Mouse (Mus musculus): ENCODE data around the gene Fxyd4. TPM values are rescaled to one million over a fixed set of nuclear protein-coding genes. Genes with fewer than 3 reads are reported as not detected.

Fxyd4 gene
- polyA plus RNA-seq, 1 experiment, result not detected

DNA sequence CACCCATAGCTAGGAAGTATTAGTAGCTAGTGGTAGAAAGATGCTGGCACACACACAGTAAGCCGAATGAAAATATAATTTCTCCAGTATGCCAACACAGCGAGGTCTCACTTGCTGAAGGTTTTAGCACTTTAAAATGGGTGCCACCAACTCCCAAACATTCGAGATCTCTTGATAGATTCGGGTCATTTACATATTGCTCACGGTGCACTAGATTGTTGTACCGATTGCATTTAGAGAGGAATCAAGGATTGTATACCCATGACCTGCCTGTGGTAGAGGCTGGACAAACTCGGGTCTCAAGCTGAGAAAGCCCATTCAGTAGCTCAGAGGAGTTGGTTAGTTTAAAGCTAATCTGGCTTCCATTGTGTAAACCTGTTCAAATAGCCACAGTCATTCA is 9.5 kb downstream of the Fxyd4 start:
- TF ChIP-seq GATA1 (IDR thresholded peaks at IDR 0.05; ENCODE audit: low read length), result no peak

DNA sequence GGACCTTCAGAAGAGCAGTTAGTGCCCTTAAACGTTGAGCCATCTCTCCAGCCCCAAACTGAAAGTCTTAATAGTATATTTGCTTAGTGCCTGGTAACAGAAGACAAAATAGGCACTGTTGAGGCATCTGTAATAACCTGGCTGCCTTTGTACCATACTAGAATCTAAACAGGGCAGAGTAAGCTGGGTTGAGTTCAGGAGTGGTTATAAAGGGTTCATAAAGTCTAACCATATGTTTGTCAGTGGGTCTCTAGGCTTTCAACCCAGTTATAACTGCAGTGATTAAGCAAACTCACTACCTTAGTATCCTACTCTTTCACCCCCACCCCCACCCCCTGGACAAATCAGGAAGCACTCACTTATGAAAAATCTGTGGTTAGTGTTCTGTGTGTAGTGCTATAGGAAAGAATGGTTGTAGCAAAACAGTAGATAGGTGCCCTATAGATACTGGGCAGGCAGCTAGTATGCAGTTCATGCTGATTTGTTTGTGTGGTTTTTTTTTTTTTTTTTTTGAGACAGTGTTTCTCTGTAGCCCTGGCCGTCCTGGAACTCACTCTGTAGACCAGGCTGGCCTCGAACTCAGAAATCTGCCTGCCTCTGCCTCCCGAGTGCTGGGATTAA is 10.5 kb downstream of the Fxyd4 start:
- TF ChIP-seq GATA1 (IDR thresholded peaks at IDR 0.05; ENCODE audit: low read length), result no peak

DNA sequence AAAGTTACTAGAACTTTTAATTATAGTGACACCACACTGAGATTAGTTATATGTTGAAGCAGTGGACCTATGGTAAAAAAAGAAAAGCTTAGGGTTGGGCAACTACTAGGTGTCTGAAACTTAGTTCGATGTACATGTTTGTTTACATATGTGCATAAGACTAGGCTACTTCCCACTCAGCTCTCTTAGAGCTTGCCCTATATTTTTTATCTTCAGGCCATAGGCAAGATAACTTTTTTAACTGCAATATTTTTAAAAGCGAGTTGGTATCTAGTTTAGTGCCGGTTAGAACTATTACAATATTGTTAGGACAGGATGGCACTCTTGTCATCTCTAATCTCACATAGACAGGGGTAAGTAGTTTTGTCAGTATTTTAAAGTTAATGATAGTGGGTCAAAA is 15.5 kb downstream of the Fxyd4 start:
- TF ChIP-seq GATA1 (IDR thresholded peaks at IDR 0.05; ENCODE audit: low read length), result no peak

DNA sequence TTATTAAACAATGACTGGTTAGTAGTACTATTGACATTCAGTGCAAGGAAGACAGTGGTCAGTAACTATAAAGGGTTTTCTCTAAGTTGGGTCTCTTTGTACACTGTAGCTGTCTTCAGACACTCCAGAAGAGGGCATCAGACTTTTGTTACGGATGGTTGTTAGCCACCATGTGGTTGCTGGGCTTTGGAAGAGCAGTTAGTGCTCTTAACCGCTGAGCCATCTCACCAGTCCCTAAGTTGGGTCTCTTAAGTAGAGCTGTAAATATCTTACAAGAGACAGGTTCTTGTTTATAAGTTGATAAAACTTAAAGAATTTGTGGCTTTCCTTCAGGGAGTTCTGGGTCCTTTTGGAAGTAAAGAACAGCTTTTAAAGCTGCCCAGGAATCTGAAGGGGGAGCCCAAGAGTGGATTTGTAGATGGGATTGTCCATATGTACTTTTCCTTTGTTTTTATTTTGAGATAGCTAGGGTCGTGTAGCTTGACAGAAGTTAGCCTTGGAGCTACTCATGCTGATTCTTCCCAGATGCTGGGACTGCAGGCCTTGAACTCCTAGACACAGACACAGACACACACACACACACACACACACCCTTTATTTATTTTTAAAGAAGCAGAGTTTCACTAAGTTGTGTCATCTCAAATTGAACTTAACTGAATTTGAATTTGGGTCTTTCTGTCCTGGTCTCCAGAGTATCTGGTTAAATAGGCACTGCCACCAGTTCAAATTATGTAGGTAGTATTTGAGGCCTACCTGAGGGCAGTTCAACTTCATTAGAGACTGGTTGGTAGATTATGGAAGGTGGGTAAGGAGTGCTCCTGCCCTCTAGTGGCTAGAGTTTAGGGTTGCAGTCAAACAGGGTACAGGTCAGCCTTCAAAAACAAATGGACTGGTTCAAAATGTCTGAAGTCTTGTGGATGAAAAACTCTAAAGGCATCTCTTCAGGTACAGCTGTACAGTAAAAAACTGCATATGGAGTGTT is 16.5 kb downstream of the Fxyd4 start:
- no peak for TF ChIP-seq GATA1 (IDR thresholded peaks at IDR 0.05; ENCODE audit: low read length)

DNA sequence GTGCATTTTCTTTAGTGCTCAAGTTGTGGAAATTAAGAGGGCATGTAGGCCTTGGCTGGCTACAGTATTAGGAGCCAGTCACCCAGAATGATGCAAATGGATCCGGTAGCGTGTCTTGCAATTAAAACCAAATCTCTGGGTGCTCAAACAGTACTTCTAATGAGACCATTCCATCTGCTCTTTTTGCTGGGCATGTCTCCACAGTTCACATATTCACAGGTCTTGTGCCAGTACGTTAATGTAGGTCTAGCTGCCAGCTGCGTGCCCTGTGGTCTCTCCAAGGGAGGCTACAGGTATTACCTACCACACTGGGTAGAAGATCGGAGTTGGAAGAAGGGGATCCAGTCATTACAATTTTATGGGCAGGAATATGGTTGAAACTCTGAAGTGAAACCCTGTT is 19.4 kb downstream of the Fxyd4 start:
- TF ChIP-seq GATA1 (IDR thresholded peaks at IDR 0.05; ENCODE audit: low read length), result no peak

DNA sequence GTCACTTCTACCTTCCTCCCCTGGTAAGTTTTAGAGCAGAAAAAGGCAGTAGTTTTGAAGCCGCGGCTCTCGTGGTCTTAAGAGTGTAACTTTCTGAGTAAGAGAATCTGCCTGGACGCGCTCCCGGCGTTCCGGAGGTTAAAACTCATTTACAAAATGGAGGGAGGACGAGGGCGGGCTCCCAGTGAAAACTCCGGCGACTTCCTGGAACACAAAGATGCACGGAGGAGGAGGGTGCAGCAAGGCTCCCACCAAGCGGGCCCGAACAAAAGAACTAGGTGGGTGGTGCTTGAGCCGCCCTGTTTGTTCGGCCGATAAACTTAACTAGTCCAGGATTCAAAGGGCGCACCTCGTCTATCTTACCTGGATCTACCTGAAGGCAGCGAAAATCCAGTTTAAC is 19.9 kb downstream of the Fxyd4 start:
- no peak for TF ChIP-seq GATA1 (IDR thresholded peaks at IDR 0.05; ENCODE audit: low read length)

DNA sequence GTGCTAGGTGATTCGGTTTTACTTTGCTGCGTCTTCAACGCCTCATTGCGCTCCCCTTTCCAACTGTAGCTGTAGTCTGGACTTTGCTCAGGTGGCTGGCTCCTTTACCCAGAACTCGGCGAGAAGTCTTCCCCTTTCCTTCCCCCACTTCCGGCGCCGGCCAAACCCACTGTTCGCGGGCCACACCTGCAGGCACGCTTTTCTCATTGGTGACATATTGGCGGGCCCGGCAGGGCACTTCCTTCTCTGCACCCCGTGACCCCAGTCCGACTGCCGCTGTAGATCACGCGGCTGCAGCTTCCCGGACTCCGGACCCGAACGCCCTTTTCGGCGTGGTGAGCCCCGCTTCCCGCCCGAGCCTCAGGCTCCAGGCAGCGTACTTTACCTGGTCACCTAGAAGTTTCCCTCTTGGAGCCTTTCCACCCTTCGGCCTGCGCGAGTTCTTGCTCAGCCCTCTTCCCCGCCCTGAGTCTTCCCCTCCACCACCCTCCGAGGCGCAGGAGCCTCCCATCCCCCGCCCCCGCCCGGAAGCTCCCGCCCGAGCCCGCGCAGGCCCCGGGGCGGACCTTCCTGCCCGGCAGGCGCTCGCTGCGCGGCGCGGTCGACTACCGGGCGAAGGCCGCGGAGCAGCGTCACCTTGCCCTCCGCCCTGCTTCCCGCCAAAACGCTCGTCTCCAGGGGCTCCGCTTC is 20.6 kb downstream of the Fxyd4 start:
- no peak for TF ChIP-seq GATA1 (IDR thresholded peaks at IDR 0.05; ENCODE audit: low read length)

DNA sequence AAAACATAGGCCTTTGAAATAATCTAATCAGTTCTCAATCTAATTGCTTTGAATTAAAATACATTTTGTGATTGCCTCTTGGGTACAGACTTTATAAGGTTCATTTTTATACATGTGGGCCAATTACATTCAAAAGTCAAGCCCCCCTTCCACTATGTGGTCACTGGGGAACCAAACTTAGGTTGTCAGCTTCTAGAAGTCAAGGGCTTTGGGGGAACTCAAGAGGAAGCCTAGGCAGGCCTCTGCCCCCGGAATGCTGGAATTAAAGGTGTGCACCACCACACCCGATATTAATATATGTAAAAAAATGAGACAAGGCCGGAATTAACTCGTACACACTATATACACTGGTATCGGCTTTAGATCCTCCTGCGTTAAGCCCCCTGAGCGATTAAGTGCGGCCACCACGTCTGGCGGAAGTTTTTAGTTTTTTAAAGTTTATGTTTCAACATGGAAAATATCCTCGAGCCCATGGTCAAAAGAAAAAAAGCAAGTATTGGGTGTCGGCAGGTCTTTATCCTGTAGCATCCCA is 21.2 kb downstream of the Fxyd4 start:
- no peak for TF ChIP-seq GATA1 (IDR thresholded peaks at IDR 0.05; ENCODE audit: low read length)

DNA sequence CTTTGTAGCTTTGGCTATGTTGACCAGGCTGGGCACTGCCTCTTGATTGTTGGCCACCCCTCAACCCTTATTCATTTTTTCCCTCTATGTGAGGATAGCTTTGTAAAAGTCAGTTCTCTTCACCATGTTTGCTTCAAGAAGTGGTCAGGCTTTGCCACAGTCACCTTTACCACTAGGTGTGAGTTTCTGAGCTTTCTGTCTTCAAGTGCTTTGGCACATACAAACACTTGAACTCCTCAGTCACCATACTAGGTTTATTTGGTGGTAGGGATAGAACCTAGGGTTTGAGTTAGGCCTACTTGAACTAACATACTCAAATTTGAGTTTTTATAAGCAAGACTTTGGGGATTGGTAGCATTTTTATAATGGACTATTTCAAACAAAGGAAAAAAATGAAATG is 23.0 kb downstream of the Fxyd4 start:
- no peak for TF ChIP-seq GATA1 (IDR thresholded peaks at IDR 0.05; ENCODE audit: low read length)

DNA sequence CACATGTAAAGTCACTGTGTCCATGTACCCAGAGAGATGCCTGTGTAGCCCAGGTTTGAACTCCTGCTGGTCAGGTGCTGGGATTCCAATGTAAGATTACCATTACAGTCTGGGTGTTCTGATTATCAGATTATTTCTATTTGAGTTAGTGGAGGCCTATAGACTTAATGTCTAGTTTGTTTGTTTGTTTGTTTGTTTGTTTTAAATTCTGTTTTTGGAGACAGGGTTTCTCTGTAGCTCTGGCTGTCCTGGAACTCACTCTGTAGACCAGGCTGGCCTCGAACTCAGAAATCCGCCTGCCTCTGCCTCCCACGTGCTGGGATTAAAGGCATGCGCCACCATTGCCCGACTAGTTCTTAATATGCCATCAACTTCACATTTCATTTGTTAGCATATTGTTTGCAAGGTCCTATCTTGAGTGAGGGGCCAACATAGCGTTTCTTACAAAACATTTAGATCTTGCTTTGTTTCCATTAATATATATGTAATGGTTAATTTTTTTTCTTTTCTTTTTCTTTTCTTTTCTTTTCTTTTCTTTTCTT is 27.3 kb downstream of the Fxyd4 start:
- no peak for TF ChIP-seq GATA1 (IDR thresholded peaks at IDR 0.05; ENCODE audit: low read length)

DNA sequence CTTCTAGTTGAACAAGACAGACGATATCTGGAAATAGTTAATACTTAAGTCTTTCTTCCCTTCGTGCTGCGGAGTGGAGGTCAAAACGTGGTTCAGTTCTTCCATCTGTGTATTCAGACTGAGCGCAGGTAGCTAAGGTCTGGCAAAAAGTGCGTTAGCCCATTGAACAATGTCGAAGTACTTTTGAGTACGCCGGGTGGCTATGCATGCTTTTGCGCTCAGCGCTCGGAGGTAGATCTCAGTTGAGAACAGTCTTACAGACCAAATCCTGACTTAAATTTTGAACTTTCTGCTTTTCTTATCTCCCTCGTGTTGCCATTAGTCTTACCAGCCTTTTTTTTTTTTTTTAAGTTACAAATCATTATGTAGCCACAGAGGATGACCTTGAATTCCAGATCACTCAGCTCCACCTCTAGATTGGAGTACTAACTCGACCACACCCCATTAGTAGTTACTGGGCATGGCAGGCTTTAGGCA is 29.0 kb downstream of the Fxyd4 start:
- TF ChIP-seq GATA1 (IDR thresholded peaks at IDR 0.05; ENCODE audit: low read length), result no peak

DNA sequence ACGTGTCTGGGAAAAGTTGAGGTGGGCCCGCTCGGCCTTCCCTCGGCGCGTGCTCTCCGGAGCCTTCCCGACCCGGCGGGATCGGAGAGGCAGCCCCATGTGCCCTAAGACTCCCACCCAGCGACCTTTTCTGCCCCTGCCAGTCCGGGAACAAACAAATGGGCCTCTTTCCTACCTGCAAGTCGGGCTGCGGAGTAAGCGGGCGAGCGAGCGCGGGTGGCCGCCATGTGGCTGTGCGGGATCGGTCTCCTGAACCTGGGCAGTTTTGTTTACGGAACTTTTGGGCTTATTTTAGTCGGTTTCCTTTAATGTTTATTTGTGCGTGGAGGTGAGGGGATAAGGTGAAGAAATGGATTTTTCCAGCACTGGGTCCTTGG is 29.5 kb downstream of the Fxyd4 start:
- TF ChIP-seq GATA1 (IDR thresholded peaks at IDR 0.05; ENCODE audit: low read length), result no peak

DNA sequence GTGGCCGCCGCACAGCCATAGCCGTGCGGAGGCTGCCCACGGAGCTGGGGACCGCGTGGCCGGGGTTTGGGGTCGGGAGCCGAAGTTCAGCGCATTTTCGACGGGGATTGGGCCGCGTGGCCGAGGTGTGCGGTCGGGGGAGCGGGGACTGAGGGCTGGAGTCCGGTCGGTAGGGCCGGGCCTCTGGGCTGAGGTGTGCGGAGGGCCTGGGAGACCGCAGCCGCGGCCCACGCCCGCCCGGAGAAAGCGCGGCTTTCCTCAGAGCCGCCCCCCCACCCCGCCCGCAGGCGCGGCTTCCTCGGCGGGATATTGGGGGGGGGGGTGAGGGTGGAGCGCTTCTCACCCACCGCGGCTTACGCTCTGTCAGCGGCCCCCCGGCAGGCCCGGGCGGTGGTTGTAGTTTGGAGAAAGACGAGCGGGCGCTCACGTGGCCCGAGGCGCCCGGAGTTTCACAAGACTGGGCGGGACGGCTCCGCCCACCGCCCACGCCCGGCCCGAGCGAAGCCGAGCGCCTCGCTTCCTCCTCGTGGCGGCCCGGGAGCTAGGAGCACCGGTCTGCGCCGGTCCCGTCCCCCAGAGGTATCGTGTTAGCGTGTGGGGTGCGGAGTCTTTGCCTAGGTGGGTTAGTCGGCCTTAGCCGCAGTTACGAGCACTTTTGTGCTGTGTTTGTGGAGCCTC is 30.1 kb downstream of the Fxyd4 start:
- no peak for TF ChIP-seq GATA1 (IDR thresholded peaks at IDR 0.05; ENCODE audit: low read length)

DNA sequence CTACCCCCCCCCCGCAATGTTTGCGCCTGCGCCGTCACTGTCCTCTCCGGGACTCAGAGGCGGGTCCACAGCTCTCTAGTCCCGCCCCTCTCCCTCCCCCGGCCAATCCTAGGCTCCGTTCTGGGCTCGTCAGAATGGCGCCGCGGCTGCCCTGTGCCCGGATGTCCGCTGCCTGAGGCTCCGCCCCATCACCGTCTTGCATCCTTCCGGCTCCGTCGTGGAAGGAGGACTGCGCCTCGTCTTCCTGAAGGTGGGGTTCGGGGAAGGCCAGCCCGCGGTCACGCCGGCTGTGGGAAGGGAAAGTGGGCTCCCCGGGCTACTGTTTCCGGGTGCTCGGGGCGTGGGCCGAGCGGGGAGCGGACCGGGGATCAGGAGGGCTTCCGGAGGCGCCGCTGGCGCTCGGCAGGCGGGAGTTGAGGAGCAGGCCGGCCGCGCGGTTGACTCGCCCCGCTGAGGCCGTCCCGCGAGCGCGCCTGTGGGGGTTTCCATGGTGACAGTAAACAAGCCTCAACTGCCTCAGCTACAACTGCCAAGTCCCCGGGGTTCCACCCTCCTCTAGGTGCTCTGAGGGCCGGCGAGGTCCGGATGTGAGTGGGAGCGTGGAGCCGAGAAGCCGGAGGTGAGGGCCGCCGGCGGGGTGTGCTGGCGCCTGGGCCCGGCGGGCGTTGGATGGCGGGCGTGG is 30.8 kb downstream of the Fxyd4 start:
- no peak for TF ChIP-seq GATA1 (IDR thresholded peaks at IDR 0.05; ENCODE audit: low read length)
